Mouse (Mus musculus): Measurements from ENCODE around the gene Shox2.

Shox2 gene

GRCm38 (mm10) chr3:66964884-66965283, 16.7 kb downstream of the Shox2 start:
- in situ Hi-C loops (cut with MseI, MboI) = no loop called here

GRCm38 (mm10) chr3:66959972-66960371, 21.6 kb downstream of the Shox2 start:
- in situ Hi-C loops (cut with MseI, MboI) = no loop called here

- in situ Hi-C loops (cut with MseI, MboI) = no loop called here
Measured at GRCm38 (mm10) chr3:66955126-66955525, 26.4 kb downstream of the Shox2 start.

- in situ Hi-C loops (cut with MseI, MboI) = no loop called here
Measured at GRCm38 (mm10) chr3:66939675-66940074, 41.9 kb downstream of the Shox2 start.

- in situ Hi-C loops (cut with MseI, MboI) = no loop called here
Measured at GRCm38 (mm10) chr3:66922436-66922835, 59.1 kb downstream of the Shox2 start.
